Mouse (Mus musculus) intestine, postnatal 0 days (tissue): ENCODE measurements around the gene Med18. TPM values are rescaled to one million over a fixed set of nuclear protein-coding genes. Genes with fewer than 3 reads are reported as not detected.

Source experiments
- ATAC-seq: fragments of 200-750 bp; cut with Nextera tagmentation; 2 replicates; pipeline ENCODE4 v1.8.0; 2017; ENCODE audit warnings: mild to moderate bottlenecking, moderate TSS enrichment, moderate library complexity
- H3K27ac ChIP-seq: fragments of 300-500 bp; sonication (generic); 2 replicates; pipeline ENCODE4 v1.5.1; 2014; ENCODE audit warnings: mild to moderate bottlenecking, low read depth, low read length, moderate library complexity
- H3K27me3 ChIP-seq: fragments of 300-500 bp; sonication (generic); replicated peaks from 2 replicates; pipeline ENCODE4 v1.6.1; 2014; ENCODE audit warnings: low read length, mixed read lengths; ENCODE audit not compliant: control insufficient read depth, insufficient read depth
- H3K36me3 ChIP-seq: fragments of 300-500 bp; sonication (generic); 2 replicates; pipeline ENCODE4 v1.6.1; 2014; ENCODE audit warnings: mild to moderate bottlenecking, moderate library complexity; ENCODE audit not compliant: control insufficient read depth, insufficient read depth
- H3K4me1 ChIP-seq: fragments of 300-500 bp; sonication (generic); replicated peaks from 2 replicates; pipeline ENCODE4 v1.6.1; 2014; ENCODE audit warnings: antibody characterized with exemption, low read length, mixed read lengths; ENCODE audit not compliant: control insufficient read depth, insufficient read depth
- H3K4me2 ChIP-seq: fragments of 300-500 bp; sonication (generic); replicated peaks from 2 replicates; pipeline ENCODE4 v1.6.1; 2014; ENCODE audit warnings: low read depth, mild to moderate bottlenecking, moderate library complexity
- H3K4me3 ChIP-seq: fragments of 300-500 bp; sonication (generic); 2 replicates; pipeline ENCODE4 v1.5.1; 2014; ENCODE audit warnings: low read depth, low read length
- H3K9ac ChIP-seq: fragments of 300-500 bp; sonication (generic); 2 replicates; pipeline ENCODE4 v1.6.1; 2014; ENCODE audit warnings: mild to moderate bottlenecking, low read depth, low read length
- H3K9me3 ChIP-seq: fragments of 300-500 bp; sonication (generic); 2 replicates; pipeline ENCODE4 v1.6.1; 2016; ENCODE audit warnings: mixed run types; ENCODE audit not compliant: control insufficient read depth
- CTCF ChIP-seq: sonication (generic); IDR thresholded peaks from 2 replicates; pipeline ENCODE4 v1.5.1; 2016; ENCODE audit warnings: low read depth, mild to moderate bottlenecking, control low read depth, antibody characterized with exemption, moderate library complexity
- WGBS: fragments of 180-500 bp; shearing (Covaris S2); extraction: QIAGEN DNeasy Blood & Tissue Kit; methylation state at CpG from one replicate; pipeline ENCODE4 v1.1.7; 2014; 5-methylcytosine and 5-hydroxymethylcytosine counted together
- polyA plus RNA-seq: library from polyadenylated mRNA; unstranded; fragments of >200 nt; fragmentation: Nextera tagmentation; extraction: Ambion mirVana; gene quantifications from 2 replicates; pipeline ENCODE4 v1.2.1, GENCODE M21; 2015

The Med18 gene
- polyA plus RNA-seq, 1 experiment from 2014 or later, result 8.8 TPM

DNA sequence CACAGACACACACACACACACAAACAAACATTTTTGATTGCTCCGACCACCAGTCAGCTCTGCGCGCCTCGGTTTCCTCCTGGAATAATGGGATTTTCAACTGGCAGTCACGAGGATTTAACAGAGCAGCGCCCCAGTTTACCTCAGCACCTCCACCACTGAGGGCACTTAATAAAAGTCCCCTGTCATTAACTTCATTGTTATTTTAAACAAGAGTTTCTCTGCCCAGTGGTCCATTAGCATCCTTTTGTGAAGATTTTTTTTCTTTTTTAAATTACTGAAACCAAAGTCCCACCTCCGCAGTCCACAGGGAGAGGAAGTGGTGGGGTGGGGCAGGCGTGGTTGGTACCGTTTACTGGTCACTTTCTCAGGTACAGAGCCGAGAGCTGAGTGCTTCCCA, 42.1 kb upstream of the Med18 start:
- Histone ChIP-seq H3K27me3 (no peaks in the 10 kb centered on the region), H3K4me3 (no peak overlapping the region), H3K9me3 (no peaks in the 10 kb centered on the region), H3K4me1 (0 out of 2 replicates have a peak, but pooled peaks cover 4% of the 10 kb centered on the region), H3K27ac (no peak overlapping the region), H3K36me3 (0 out of 2 replicates have a peak, but pooled peaks cover 4% of the 10 kb centered on the region), H3K9ac (no peak overlapping the region), H3K4me2 (no peak overlapping the region)
- TF ChIP-seq CTCF, result no peak
- WGBS, result 59% methylated on average over 10 of the region's 10 CpGs
- ATAC-seq, result no peak

DNA sequence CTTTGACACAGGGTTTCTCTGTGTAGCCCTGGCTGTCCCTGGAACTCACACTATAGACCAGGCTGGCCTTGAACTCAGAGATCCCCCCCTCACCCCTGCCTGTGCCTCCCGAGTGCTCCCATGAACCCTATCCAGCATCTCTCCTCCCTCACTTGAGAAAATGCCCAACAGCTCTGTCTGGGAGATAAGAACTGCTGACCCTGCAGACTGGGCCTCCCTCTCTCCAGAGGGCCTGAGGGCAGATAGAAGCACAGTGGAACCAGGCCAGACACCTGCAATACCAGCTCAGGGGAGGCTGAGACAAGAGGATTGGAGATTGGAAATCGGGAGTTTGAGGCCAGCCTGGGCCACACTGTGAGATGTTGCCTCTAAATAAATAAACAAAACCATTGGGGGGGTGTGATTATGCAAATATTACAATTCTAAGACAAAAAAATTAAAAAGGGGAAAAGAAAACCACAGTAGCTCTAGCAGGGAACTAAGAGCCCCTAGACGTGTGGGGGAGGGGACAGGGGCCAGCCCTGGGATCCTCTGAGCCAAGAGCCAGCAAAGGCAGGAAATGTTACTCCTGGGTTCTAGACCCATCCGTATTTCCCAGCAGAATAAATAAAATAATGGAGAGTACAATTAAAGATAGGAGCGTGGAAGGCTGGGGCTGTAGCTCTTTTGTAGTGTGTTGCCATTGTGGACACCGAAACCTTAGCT, 41.5 kb upstream of the Med18 start:
- no peak for TF ChIP-seq CTCF
- H3K4me2 ChIP-seq, result no peak overlapping the region
- H3K9me3 ChIP-seq, result no peaks in the 10 kb centered on the region

DNA sequence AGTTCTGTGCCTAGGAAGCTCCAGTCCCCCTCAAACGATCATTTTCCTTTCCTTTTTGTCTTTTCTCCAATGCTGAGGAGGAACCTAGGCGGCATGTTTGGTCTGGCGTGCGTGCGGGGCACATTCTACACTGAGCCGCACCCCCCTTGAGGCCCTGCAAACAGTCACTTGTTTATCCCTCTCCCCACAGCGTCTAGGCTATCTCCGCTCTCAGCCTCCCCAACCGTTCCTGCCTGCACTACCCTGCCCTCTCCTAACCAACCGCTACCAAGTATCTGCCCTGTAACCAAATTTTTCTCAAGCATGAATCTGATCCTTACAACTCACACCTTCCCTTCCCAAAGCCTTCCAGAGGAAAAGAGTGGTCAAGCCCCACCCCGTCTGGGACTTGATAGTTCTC, 39.6 kb upstream of the Med18 start:
- H3K27me3 ChIP-seq, result no peaks in the 10 kb centered on the region
- no peak overlapping the region for H3K4me2 ChIP-seq
- no peaks in the 10 kb centered on the region for H3K4me1 ChIP-seq
- no peaks in the 10 kb centered on the region for H3K9me3 ChIP-seq
- peaks cover 21% of the 10 kb centered on the region; the same call in 1 of the 2 replicates for H3K36me3 ChIP-seq
- H3K9ac ChIP-seq, result no peak overlapping the region
- H3K27ac ChIP-seq, result no peak overlapping the region
- H3K4me3 ChIP-seq, result no peak overlapping the region
- no peak for ATAC-seq
- no peak for TF ChIP-seq CTCF
- WGBS, result 69% methylated on average over 11 of the region's 11 CpGs

More for the DNA sequence above, 41.5 kb upstream of the Med18 start:
- H3K27ac ChIP-seq, result peak overlapping the region; percentile 35; the same call in 1 of the 2 replicates
- ATAC-seq, result no peak
- H3K4me3 ChIP-seq, result no peak overlapping the region
- 0 out of 2 replicates have a peak, but pooled peaks cover 6% of the 10 kb centered on the region for H3K36me3 ChIP-seq
- H3K4me1 ChIP-seq, result 0 out of 2 replicates have a peak, but pooled peaks cover 4% of the 10 kb centered on the region
- H3K27me3 ChIP-seq, result no peaks in the 10 kb centered on the region
- 60% methylated on average over 6 of the region's 6 CpGs for WGBS
- no peak overlapping the region for H3K9ac ChIP-seq

DNA sequence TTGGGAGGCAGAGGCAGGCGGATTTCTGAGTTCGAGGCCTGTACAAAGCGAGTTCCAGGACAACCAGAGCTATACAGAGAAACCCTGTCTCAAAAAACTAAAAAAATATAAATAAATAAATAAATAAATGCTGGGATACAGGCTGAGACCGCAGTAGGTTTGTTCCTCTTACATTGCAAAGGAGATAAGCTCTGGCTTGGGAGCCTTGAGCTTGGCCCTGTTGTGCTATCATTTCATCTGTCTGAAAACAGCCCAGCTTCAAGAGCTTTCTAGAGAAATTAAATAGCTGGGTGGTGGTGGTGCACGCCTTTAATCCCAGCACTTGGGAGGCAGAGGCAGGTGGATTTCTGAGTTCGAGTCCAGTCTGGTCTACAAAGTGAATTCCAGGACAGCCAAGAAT, 37.9 kb upstream of the Med18 start:
- Histone ChIP-seq H3K9ac (no peak overlapping the region), H3K27ac (no peak overlapping the region), H3K4me1 (no peaks in the 10 kb centered on the region), H3K4me2 (no peak overlapping the region), H3K27me3 (no peaks in the 10 kb centered on the region), H3K9me3 (no peaks in the 10 kb centered on the region), H3K36me3 (peaks cover 35% of the 10 kb centered on the region), H3K4me3 (no peak overlapping the region)
- 95% methylated on average over 6 of the region's 6 CpGs for WGBS
- ATAC-seq, result no peak
- no peak for TF ChIP-seq CTCF

DNA sequence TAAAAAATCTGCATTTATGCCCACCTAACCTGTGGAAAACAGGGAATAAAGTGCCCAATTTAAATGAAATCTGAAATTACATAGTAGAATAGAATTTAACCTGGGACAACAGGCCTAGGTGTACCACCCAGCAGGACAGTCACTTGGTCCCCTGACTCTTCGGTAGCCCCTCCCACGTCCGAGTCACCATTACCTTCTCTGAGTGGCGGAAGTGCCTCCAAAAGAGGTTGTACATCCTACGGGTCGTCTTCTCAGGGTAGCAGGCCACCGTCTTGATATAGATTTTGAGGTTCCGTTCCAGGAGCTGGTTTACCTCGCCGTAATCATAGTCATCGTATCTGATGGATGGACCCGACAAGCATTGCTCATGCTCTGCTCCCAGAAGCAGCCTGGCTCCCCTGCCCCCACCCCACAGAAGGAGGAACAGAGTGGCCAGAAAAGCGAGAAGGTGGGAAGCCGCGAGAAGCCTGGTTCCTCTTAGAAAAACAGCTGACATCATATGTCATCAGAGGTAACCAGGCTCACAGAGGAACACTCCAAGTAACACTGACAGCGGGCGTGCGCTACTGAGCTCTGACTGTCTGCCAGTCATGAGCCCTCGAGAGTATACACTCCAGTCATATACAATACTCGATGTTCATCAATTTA, 30.7 kb upstream of the Med18 start:
- Histone ChIP-seq H3K4me2 (no peak overlapping the region), H3K4me1 (no peaks in the 10 kb centered on the region; the same call in 1 of the 2 replicates), H3K9ac (no peak overlapping the region), H3K27me3 (no peaks in the 10 kb centered on the region), H3K9me3 (no peaks in the 10 kb centered on the region), H3K27ac (no peak overlapping the region), H3K4me3 (no peak overlapping the region), H3K36me3 (peaks cover 58% of the 10 kb centered on the region)
- no peak for ATAC-seq
- TF ChIP-seq CTCF, result no peak
- WGBS, result 82% methylated on average over 20 of the region's 20 CpGs

DNA sequence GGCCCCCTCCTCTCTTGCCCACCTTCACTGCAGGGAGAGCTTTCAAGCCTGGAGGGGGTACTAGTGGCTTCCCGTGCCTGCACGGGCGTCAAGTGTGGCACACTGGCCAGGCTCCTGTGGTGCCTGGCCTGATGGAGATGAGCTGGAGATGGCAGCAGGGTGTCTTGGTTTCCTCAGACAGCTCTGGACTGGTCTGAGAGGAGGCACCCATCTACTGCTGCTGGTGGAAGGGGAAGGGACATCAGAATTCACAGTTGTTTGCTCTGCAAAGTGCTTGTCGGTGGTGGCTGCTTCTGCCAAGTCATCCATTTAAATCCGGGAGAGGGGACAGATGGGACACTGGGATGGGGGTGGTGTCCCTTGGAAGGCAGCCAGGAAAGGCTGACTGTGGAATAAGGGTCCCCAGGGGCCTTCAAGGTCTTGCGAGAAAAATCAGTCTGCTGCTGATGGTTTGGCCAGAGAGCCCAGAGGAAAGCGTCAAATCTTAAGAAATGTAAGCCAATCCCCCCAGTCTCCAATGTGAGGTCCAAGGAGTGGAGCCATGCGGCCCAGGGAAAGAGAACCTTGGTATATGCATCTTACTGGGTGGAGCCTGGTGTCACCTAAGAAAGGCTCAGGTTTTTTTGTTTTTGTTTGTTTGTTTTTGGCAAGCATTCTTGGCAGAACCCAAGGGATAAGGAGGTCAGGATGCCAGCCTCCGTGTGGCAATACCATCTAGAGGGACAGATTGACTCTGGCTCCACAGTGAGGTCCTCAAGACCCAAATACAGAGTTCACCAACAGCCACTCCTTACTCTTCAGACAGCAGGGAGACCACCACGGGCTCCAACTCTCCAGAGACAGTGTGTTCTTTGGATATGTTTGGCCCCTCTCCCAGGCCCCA, 28.7 kb upstream of the Med18 start:
- peaks cover 41% of the 10 kb centered on the region for H3K36me3 ChIP-seq
- no peak for ATAC-seq
- no peak overlapping the region for H3K27ac ChIP-seq
- WGBS, result 71% methylated on average over 10 of the region's 10 CpGs
- no peaks in the 10 kb centered on the region for H3K27me3 ChIP-seq
- no peaks in the 10 kb centered on the region for H3K9me3 ChIP-seq
- no peak overlapping the region for H3K4me2 ChIP-seq
- no peak for TF ChIP-seq CTCF
- H3K9ac ChIP-seq, result no peak overlapping the region
- no peak overlapping the region for H3K4me3 ChIP-seq
- H3K4me1 ChIP-seq, result no peaks in the 10 kb centered on the region; the same call in 1 of the 2 replicates
